In the genomic region with DNA sequence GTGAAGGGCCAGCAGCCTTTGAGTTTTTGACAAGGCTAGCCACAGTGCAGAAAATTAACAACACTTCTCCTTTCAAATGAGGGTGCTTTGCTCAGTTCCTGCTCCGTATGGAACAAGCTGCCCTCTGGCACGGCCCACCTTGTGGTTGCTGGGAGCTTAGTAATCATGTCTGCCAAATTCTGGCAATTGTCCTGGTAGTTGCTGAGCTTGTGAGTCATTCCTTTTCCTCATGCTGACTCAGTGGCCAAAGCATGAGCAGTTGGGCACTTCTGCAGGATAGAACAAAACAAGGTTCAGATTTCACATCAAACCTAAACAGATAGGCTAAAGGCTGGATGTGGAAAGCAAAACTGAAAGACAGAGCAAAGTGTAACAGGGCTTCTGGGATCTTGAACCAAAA, we compare ENCODE assay signal across 9 mouse cellular contexts. TPM values are rescaled to one million over a fixed set of nuclear protein-coding genes. Genes with fewer than 3 reads are reported as not detected.
A peak's percentile ranks its signal among the peaks of the same experiment; 100 is the strongest.
DNase-seq lines count a peak whose midpoint lies in the region; ATAC-seq lines count a peak whose summit lies in the region.
"Had no signal": no experiment of that assay in that cellular context is flagged by ENCODE, and none has a peak within 500 bp of the region (broad histone marks: within the 10 kb centered on the region; RNA-seq: fewer than 3 reads in every experiment).

No protein-coding gene starts in this region.

- ATAC-seq in forebrain, embryonic 13.5 days: peak; percentile 41; the same call in 1 of the 2 replicates
- ATAC-seq in forebrain, embryonic 12.5 days (ENCODE audit: low FRiP score): no peak

- H3K9ac ChIP-seq in forebrain, embryonic 13.5 days: no peak overlapping the region
- H3K9ac ChIP-seq in forebrain, embryonic 12.5 days: no peak overlapping the region
- H3K9ac ChIP-seq: limb, embryonic 15.5 days had no signal

- no peaks in the 10 kb centered on the region for H3K27me3 ChIP-seq in forebrain, embryonic 13.5 days
- H3K27me3 ChIP-seq in forebrain, embryonic 12.5 days: no peaks in the 10 kb centered on the region
- H3K27me3 ChIP-seq: limb, embryonic 15.5 days had no signal

- no peaks in the 10 kb centered on the region for H3K9me3 ChIP-seq in forebrain, embryonic 13.5 days (replicated peaks)
- H3K9me3 ChIP-seq in forebrain, embryonic 12.5 days: no peaks in the 10 kb centered on the region
- H3K9me3 ChIP-seq: limb, embryonic 15.5 days had no signal

- no peak overlapping the region for H3K4me3 ChIP-seq in forebrain, embryonic 13.5 days
- no peak overlapping the region for H3K4me3 ChIP-seq in forebrain, embryonic 12.5 days (replicated peaks)
- H3K4me3 ChIP-seq: limb, embryonic 15.5 days had no signal

- 49% methylated on average over 2 of the region's 2 CpGs for WGBS in forebrain, embryonic 13.5 days
- WGBS in forebrain, embryonic 12.5 days: 62% methylated on average over 2 of the region's 2 CpGs

- peak; percentile 70 for DNase-seq in urinary bladder, postnatal 14 days (ENCODE audit: low spot score)
- DNase-seq in urinary bladder, postnatal 4 days (ENCODE audit: low spot score in 2 of 2): no peak
- DNase-seq in gastrocnemius, postnatal 36 days: peak; percentile 7 to 21
- DNase-seq in left cerebral cortex, adult 18-20 months (ENCODE audit: low spot score in 2 of 2): peak; percentile 29 to 43
- DNase-seq in right cerebral cortex, postnatal 25 days: peak; percentile 16
- DNase-seq in embryo, embryonic 11 days: no peak

- no peaks in the 10 kb centered on the region for H3K4me1 ChIP-seq in forebrain, embryonic 13.5 days
- peaks cover 5% of the 10 kb centered on the region; the same call in 1 of the 2 replicates for H3K4me1 ChIP-seq in forebrain, embryonic 12.5 days
- H3K4me1 ChIP-seq: limb, embryonic 15.5 days had no signal

- H3K4me2 ChIP-seq in forebrain, embryonic 13.5 days: no peak overlapping the region
- H3K4me2 ChIP-seq in forebrain, embryonic 12.5 days: no peak overlapping the region
- H3K4me2 ChIP-seq: limb, embryonic 15.5 days had no signal

- no peaks in the 10 kb centered on the region for H3K36me3 ChIP-seq in forebrain, embryonic 13.5 days (ENCODE audit: poor library complexity, severe bottlenecking)
- H3K36me3 ChIP-seq in forebrain, embryonic 12.5 days (replicated peaks): no peaks in the 10 kb centered on the region
- H3K36me3 ChIP-seq: limb, embryonic 15.5 days had no signal

- intact Hi-C loops in gastrocnemius, postnatal 36 days (cut with DNase I): no loop called here

- no peak overlapping the region for H3K27ac ChIP-seq in forebrain, embryonic 13.5 days
- H3K27ac ChIP-seq in forebrain, embryonic 12.5 days: no peak overlapping the region
- H3K27ac ChIP-seq: limb, embryonic 15.5 days had no signal

RNA-seq across cellular contexts. Expression of gene Tmem243, which starts 31.6 kb away (rescaled TPM):
- polyA plus RNA-seq in forebrain, embryonic 13.5 days (2015; fragmentation: Nextera tagmentation; extraction: Ambion mirVana): 18.4 and 19.6 TPM in 2 replicates
- polyA plus RNA-seq in forebrain, embryonic 12.5 days (2016; fragmentation: Nextera tagmentation; extraction: Ambion mirVana): 25.8 and 26.3 TPM in 2 replicates
- 1 to 10 TPM; 5.6 to 8.8 TPM for total RNA-seq in gastrocnemius, postnatal 36 days (2021)
- total RNA-seq in left cerebral cortex, adult 18-20 months (2021): 10 to 100 TPM; 11.5 to 13.0 TPM

Comparison
In these comparisons a context has a peak if more than half of its experiments do, and no peak if none do; other contexts are left out.
1. DNase-seq: peak in urinary bladder, postnatal 14 days (single experiment), gastrocnemius, postnatal 36 days (2 of 2), left cerebral cortex, adult 18-20 months (2 of 2) and right cerebral cortex, postnatal 25 days (single experiment); none in urinary bladder, postnatal 4 days (0 of 2) and embryo, embryonic 11 days (single experiment).